Mouse (Mus musculus) limb, embryonic 10.5 days (tissue): Measurements from ENCODE around the gene Cks1b. TPM values are rescaled to one million over a fixed set of nuclear protein-coding genes. Genes with fewer than 3 reads are reported as not detected.

Experiments used
- DNase-seq: peaks from one replicate; pipeline ENCODE4 v3.0.0-alpha.2; 2017; ENCODE audit warnings: low spot score
- H3K27ac ChIP-seq: fragments of 300-500 bp; sonication (generic); 2 replicates; pipeline ENCODE4 v1.5.1; 2016; ENCODE audit warnings: mild to moderate bottlenecking
- H3K27me3 ChIP-seq: fragments of 300-500 bp; sonication (generic); 2 replicates; pipeline ENCODE4 v1.6.1; 2016; ENCODE audit warnings: low read depth, mild to moderate bottlenecking; ENCODE audit not compliant: poor library complexity, severe bottlenecking
- H3K36me3 ChIP-seq: fragments of 300-500 bp; sonication (generic); 2 replicates; pipeline ENCODE4 v1.6.1; 2016; ENCODE audit warnings: mild to moderate bottlenecking, moderate library complexity
- H3K4me1 ChIP-seq: fragments of 300-500 bp; sonication (generic); 2 replicates; pipeline ENCODE4 v1.6.1; 2016
- H3K4me3 ChIP-seq: fragments of 300-500 bp; sonication (generic); 2 replicates; pipeline ENCODE4 v1.5.1; 2016; ENCODE audit warnings: mild to moderate bottlenecking, moderate library complexity
- H3K9me3 ChIP-seq: fragments of 300-500 bp; sonication (generic); replicated peaks from 2 replicates; pipeline ENCODE4 v1.6.1; 2016; ENCODE audit warnings: mild to moderate bottlenecking
- WGBS: fragments of 180-500 bp; shearing (Covaris S2); methylation state at CpG from one replicate; pipeline ENCODE4 v1.1.7; 2016; 5-methylcytosine and 5-hydroxymethylcytosine counted together
- polyA plus RNA-seq: library from polyadenylated mRNA; unstranded; fragments of >200 nt; fragmentation: Nextera tagmentation; extraction: Ambion mirVana; gene quantifications from 2 replicates; pipeline ENCODE4 v1.2.1, GENCODE M21; 2016

The Cks1b gene
- polyA plus RNA-seq, 1 experiment from 2014 or later, result 898 TPM

DNA sequence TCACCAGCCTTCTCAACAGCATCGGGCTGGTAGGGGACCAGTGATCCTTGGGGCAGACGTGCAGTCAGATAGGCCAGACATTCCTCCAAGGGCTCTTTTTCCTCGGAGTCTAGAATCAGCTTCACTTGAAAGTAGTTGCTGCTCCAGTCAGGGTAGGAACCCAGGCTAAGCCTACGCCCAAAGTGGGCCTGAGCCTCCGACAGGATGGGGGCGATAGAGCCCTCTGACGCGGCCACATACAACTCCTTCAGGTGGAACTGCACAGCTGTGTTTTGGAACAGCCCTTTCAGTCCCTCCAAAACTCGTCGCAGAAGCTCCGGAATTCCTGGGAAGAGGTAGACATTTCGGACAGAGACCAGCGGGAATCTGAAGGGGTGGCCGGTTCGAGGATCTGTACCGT is 9.7 kb downstream of the Cks1b start:
- no peak for DNase-seq
- H3K4me3 ChIP-seq, result 0 out of 2 replicates have a peak overlapping the region, but pooled peaks have one; percentile 7
- peaks cover 42% of the 10 kb centered on the region for H3K36me3 ChIP-seq
- 53% methylated on average over 16 of the region's 16 CpGs for WGBS
- H3K9me3 ChIP-seq, result no peaks in the 10 kb centered on the region
- no peak overlapping the region for H3K27ac ChIP-seq
- peaks cover 11% of the 10 kb centered on the region for H3K4me1 ChIP-seq
- no peaks in the 10 kb centered on the region for H3K27me3 ChIP-seq

- H3K4me1 ChIP-seq, result peaks cover 8% of the 10 kb centered on the region
- no peaks in the 10 kb centered on the region for H3K27me3 ChIP-seq
- H3K36me3 ChIP-seq, result peaks cover 48% of the 10 kb centered on the region
- no peak overlapping the region for H3K27ac ChIP-seq
- DNase-seq, result no peak
- no peak overlapping the region for H3K4me3 ChIP-seq
- H3K9me3 ChIP-seq, result no peaks in the 10 kb centered on the region
- WGBS, result 92% methylated on average over 6 of the region's 6 CpGs
Observed at GRCm38 (mm10) chr3:89406887-89407286, 11.3 kb downstream of the Cks1b start.

DNA sequence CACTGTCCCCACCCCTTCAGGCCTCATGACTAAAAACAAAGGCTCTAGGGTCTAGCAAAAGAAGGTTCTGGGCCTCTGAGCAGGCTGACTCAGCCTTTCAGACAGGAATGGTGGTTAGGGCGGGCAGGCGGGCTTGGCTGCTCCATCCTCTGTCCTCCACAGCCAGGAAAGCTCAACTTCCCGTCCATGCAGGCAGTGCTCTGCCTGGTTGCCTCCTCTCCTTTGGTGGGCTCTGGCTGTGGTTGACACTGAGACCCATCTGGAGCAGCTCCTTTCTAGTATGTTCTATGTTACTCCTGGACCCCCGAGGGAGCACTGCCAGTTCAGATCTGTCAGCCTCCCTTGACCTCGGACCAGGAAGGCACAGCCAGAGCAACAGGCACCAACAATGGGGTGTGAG is 15.5 kb downstream of the Cks1b start, which contains the start of gene Lenep:
Gene Lenep, minus strand, starts transcription at position 101 of the 400 bp plus-strand sequence.
- peaks cover 40% of the 10 kb centered on the region for H3K36me3 ChIP-seq

GRCm38 (mm10) chr3:89401329-89401728 is 16.9 kb downstream of the Cks1b start:
- Histone ChIP-seq H3K36me3 (peaks cover 34% of the 10 kb centered on the region), H3K27ac (no peak overlapping the region), H3K9me3 (no peaks in the 10 kb centered on the region), H3K4me1 (peaks cover 7% of the 10 kb centered on the region), H3K27me3 (no peaks in the 10 kb centered on the region), H3K4me3 (no peak overlapping the region)
- WGBS, result 88% methylated on average over 7 of the region's 7 CpGs
- DNase-seq, result no peak

More for the DNA sequence above, 15.5 kb downstream of the Cks1b start, which contains the start of gene Lenep:
- H3K27me3 ChIP-seq, result no peaks in the 10 kb centered on the region
- no peak within 1 kb of the TSS for H3K27ac ChIP-seq
- 85% methylated on average over 5 of the region's 5 CpGs for WGBS
- H3K9me3 ChIP-seq, result no peaks in the 10 kb centered on the region
- no peak within 1 kb of the TSS for H3K4me3 ChIP-seq
- DNase-seq, result no peak
- H3K4me1 ChIP-seq, result no peaks in the 10 kb centered on the region; the same call in 1 of the 2 replicates

- DNase-seq, result no peak
- no peaks in the 10 kb centered on the region for H3K9me3 ChIP-seq
- WGBS, result 2% methylated on average over 4 of the region's 4 CpGs
- H3K27me3 ChIP-seq, result peaks cover 16% of the 10 kb centered on the region
- peak overlapping the region; percentile 88; the same call in 1 of the 2 replicates for H3K27ac ChIP-seq
- H3K4me3 ChIP-seq, result peak overlapping the region; percentile 59
- H3K36me3 ChIP-seq, result no peaks in the 10 kb centered on the region
- H3K4me1 ChIP-seq, result peaks cover 54% of the 10 kb centered on the region
Observed at GRCm38 (mm10) chr3:89396654-89397005, 21.6 kb downstream of the Cks1b start.

DNA sequence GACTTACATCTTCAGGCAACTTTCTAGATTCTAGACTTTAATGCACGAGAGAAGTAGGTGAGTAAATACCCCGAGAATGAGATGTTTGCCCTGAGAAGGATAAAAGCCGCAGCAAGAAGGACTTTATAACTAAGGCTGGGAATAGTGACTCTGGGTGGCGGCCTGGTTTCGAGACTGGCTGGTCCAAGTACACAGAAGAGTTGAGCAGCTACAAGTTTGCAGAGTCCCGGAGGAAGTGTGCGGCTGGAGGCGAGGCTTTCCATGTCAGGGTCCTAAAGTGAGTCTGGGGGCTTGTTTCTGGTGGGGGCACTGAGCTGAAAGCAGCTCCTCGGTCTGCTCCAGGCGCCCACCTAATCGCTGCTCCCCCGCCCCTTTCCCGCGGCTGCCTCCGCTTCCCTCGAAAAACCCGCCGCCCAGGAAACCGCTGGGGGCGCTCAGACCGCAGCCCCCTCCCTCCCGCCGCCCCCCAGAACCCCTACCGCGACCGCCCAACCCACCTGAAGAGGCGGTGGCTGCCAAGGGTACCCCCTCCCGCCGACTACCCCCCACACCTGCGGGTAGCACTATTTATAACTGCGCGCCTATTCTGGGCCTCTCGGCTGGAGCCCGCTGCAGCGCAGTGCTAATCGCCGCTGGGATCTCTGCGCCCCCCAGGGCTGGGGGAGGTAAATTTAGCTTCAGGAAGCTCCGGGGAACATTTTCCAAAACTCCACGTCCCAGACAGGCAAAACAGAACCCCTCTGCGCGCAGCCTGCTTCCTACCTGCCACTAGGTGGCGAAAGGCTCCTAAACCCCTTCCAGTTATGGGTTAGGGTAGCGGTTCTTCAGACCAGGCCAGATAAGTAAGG is 22.2 kb downstream of the Cks1b start:
- Histone ChIP-seq H3K4me1 (peaks cover 60% of the 10 kb centered on the region), H3K27ac (peak overlapping the region; percentile 88), H3K36me3 (no peaks in the 10 kb centered on the region), H3K27me3 (peaks cover 22% of the 10 kb centered on the region), H3K9me3 (no peaks in the 10 kb centered on the region), H3K4me3 (peak overlapping the region; percentile 59)
- DNase-seq, result peak; percentile 84
- WGBS, result under 1% methylated on average over 44 of the region's 44 CpGs

DNA sequence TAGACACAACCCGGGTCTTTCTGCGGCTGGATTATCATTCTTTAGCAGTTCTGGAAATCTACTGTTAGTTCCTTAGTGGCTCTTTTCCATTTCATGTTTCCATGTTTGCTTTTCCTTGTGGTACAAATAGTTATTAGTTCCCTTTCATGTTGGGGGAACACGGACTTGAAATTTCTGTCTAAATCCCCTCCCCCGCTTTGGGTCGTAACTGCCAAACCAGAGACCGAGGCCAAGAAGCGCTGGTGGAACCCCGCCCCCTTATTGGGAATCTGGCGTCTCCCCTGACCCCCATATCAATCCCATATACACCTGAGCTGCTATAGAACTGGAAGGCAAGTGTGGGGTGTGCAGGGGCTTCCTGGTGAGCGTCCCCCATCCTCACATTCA is 22.8 kb downstream of the Cks1b start:
- H3K4me1 ChIP-seq, result peaks cover 66% of the 10 kb centered on the region
- peak overlapping the region; percentile 59 for H3K4me3 ChIP-seq
- DNase-seq, result no peak
- peaks cover 29% of the 10 kb centered on the region for H3K27me3 ChIP-seq
- no peaks in the 10 kb centered on the region for H3K36me3 ChIP-seq
- no peaks in the 10 kb centered on the region for H3K9me3 ChIP-seq
- H3K27ac ChIP-seq, result peak overlapping the region; percentile 88; the same call in 1 of the 2 replicates
- WGBS, result under 1% methylated on average over 10 of the region's 10 CpGs

- Histone ChIP-seq H3K36me3 (no peaks in the 10 kb centered on the region), H3K4me3 (peak overlapping the region; percentile 59), H3K27me3 (peaks cover 33% of the 10 kb centered on the region), H3K9me3 (no peaks in the 10 kb centered on the region), H3K4me1 (peaks cover 71% of the 10 kb centered on the region), H3K27ac (peak overlapping the region; percentile 88)
- peak; percentile 87 for DNase-seq
- 0% methylated on average over 12 of the region's 12 CpGs for WGBS
Observed at GRCm38 (mm10) chr3:89394894-89395256, 23.3 kb downstream of the Cks1b start.

GRCm38 (mm10) chr3:89394006-89394893 is 23.9 kb downstream of the Cks1b start, which contains the start of gene Zbtb7b:
Zbtb7b (minus strand) TSS chr3:89394776.
- Histone ChIP-seq H3K36me3 (no peaks in the 10 kb centered on the region), H3K9me3 (no peaks in the 10 kb centered on the region), H3K4me1 (peaks cover 74% of the 10 kb centered on the region), H3K4me3 (peak within 1 kb of the TSS; percentile 59), H3K27ac (peak within 1 kb of the TSS; percentile 88), H3K27me3 (peaks cover 37% of the 10 kb centered on the region)
- peak; percentile 76 for DNase-seq
- under 1% methylated on average over 42 of the region's 42 CpGs for WGBS

DNA sequence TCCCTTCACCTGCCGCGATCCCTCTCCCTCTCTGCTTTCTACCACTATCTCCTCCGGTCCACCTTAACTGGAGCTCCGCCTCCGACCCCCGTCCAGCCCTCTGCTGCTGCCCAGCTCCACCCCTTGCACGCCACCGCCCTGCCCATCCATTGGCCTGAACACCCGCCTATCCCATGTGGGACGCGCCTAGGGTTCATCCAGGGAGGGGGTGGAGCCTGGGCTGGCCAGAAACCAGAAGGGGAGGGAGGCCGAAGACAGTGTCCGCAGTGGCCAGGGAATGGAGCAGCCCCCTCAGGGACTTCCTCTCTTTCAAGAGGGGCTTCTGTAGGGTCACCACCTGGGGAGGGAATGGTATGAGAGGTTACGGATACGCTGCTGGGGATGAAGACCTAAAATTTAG is 24.6 kb downstream of the Cks1b start:
- Histone ChIP-seq H3K4me3 (peak overlapping the region; percentile 59), H3K27ac (peak overlapping the region; percentile 88), H3K4me1 (peaks cover 80% of the 10 kb centered on the region), H3K9me3 (no peaks in the 10 kb centered on the region), H3K27me3 (peaks cover 38% of the 10 kb centered on the region), H3K36me3 (no peaks in the 10 kb centered on the region)
- under 1% methylated on average over 15 of the region's 15 CpGs for WGBS
- DNase-seq, result peak; percentile 95

- peak overlapping the region; percentile 88 for H3K27ac ChIP-seq
- H3K27me3 ChIP-seq, result peaks cover 38% of the 10 kb centered on the region
- H3K4me3 ChIP-seq, result peak overlapping the region; percentile 59
- H3K9me3 ChIP-seq, result no peaks in the 10 kb centered on the region
- no peaks in the 10 kb centered on the region for H3K36me3 ChIP-seq
- peaks cover 87% of the 10 kb centered on the region for H3K4me1 ChIP-seq
- 0% methylated on average over 20 of the region's 24 CpGs for WGBS
- DNase-seq, result peak; percentile 50
Observed at GRCm38 (mm10) chr3:89392871-89393311, 25.3 kb downstream of the Cks1b start.

GRCm38 (mm10) chr3:89391663-89392511 is 26.3 kb downstream of the Cks1b start:
- WGBS, result under 1% methylated on average over 56 of the region's 56 CpGs
- peak overlapping the region; percentile 88 for H3K27ac ChIP-seq
- peak; percentile 68 for DNase-seq
- H3K36me3 ChIP-seq, result no peaks in the 10 kb centered on the region
- H3K9me3 ChIP-seq, result no peaks in the 10 kb centered on the region
- H3K27me3 ChIP-seq, result peaks cover 41% of the 10 kb centered on the region
- H3K4me1 ChIP-seq, result peaks cover 96% of the 10 kb centered on the region
- H3K4me3 ChIP-seq, result peak overlapping the region; percentile 59
